Mouse (Mus musculus) hematopoietic stem cell, adult 5-6 weeks (primary cell): ENCODE measurements at regions not wholly inside any gene's neighbourhood (a gene's known extent, or its start where the extent isn't known, plus 50 kb on each side); places are given as distances from the start of the nearest gene placed in this dataset.
A peak's percentile ranks its signal among the peaks of the same experiment; 100 is the strongest.

ENCODE experiments used
- ATAC-seq, 2 experiments: fragments of 125-278 bp in 1 of 2; replicated peaks in 1 of 2; 2 replicates each; pipeline ENCODE4 v1.8.0; 2016 to 2017; ENCODE audit warnings: inconsistent platforms in 2 of 2, mild to moderate bottlenecking in 2 of 2, moderate number of reproducible peaks in 2 of 2, low read depth in 1 of 2, moderate TSS enrichment in 1 of 2; ENCODE audit not compliant: low FRiP score in 2 of 2, poor library complexity in 2 of 2, severe bottlenecking in 2 of 2, insufficient read depth in 1 of 2, low TSS enrichment in 1 of 2

DNA sequence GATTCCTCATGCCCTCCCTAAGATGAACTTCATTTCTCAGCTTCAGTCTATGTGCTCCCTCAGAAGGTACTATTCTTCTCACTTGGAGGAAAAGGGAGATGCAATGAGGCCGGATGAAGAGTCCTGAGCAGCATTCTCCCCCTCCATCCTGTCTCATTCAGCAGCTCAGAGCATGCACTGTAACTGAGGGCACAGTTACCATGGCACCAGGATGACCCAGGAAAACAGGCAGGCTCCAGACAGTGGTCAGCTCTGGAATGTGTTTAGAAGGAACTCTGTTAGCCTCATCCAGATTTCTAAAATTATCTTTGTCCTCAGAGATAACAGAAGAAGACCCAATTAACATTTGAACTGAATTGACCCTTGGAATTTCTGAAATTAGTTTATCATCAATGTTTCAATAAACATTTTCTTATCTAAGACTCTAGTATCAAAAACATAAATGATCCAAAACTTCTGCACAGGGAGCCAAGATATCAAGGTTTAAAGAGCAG is 148.1 kb upstream of the Slc24a5 start:
- no peak for ATAC-seq

GRCm38 (mm10) chr2:124920265-124920664 is 147.7 kb upstream of the Slc24a5 start:
- ATAC-seq = no peak

- peak; percentile 58 to 71; a peak in 2 of 4 replicates for ATAC-seq
Measured at GRCm38 (mm10) chr2:124927882-124928758, 139.8 kb upstream of the Slc24a5 start.

DNA sequence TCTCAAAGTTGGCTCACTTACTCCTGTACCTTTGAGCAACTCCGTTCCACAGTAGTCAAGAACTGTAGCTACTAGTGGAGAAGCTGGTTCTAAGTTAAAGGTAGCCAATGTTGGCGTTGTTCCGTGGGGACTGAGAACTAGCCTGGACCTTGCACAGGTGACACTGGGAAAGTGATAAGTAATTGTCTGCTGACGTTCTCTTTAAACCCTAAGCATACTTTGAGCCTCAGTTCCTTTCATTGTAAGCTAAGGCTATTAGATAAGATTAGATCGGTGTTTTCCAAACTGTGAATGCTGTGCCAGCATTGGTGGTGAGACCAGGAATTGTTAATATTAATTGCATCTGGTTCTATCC is 139.2 kb upstream of the Slc24a5 start:
- no peak for ATAC-seq

DNA sequence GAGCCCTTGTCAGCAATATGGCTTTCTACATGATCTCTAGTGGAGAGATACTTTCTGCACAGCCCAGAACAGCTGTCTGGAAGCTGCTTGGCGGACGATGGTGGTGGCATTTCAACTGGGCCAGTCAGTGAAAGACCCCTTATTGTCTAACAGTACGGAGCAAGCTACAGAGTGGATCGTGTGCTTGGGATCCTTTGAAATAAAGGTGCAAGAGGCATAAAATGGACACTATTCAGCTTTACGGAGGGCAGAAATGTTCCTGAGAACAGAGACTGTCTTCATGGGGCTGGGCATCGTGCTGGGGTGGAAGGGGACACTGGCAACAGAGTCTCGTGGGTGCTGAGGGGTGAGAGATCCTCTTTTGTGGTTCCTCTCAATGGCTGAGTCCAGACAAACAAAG is 137.2 kb upstream of the Slc24a5 start:
- no peak for ATAC-seq

DNA sequence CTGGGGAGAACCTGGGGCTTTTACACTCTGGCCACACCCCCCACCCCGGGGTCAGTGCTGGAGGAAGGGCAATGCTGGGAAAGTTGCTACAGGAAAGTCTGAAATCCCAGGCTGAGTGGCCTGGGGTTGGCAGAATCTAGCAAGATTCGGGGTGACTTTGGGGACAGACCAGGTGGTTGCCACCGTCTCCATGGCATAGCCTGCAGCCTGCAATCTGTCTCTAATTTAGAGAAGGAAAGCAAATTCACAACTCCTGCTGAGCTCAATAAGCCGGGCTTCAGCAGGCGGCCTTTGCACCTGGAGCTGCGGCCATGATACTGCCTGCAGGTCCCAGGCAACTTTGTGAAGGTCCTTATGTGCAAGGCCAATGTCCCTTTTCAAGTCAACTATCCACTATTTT is 135.4 kb upstream of the Slc24a5 start:
- ATAC-seq = no peak

DNA sequence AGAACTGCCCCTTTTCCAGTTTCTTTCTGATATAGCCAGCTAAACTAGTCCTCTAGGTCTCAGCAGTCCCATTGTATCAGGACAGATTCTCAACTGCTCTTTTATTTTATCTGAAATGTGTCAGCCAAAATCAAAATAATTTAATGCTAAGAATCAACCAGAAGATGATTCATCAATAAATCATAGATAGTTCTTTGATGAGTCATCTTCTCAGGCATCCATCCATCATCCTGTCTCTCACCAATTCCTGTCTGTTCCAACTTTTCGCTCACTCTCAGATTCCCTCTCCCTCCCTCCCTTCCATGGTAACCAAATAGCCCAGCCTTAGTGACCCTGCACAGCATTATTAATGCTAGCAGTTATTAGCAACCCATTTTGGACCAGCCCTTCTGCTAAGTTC is 134.0 kb upstream of the Slc24a5 start:
- ATAC-seq = no peak

DNA sequence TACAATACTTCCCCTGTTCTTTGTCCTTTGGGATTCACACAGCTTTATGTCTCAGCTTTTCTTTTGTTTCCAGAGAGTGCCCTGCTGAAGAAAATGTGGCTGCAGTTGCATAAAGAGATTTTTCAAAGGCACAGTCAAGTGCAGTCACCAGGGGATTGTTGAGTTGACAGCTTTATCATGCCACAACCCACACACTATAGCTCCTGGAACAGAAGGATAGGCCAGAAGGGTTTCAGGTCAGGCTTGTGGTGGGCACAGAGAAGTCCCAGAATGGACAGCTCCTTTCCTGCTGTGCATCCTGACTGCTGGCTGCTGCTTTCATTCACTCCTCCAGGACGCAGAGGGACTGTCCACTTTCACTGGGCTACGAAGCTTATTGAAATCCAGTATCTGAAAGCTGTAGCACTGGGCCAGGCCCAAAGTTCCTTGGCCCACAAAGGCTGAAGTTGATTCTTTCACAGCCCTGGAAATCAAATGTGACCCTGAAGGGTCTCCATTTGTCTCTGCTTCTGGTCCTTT is 119.6 kb upstream of the Slc24a5 start:
- no peak for ATAC-seq

GRCm38 (mm10) chr2:124948812-124949211 is 119.1 kb upstream of the Slc24a5 start:
- ATAC-seq = no peak

DNA sequence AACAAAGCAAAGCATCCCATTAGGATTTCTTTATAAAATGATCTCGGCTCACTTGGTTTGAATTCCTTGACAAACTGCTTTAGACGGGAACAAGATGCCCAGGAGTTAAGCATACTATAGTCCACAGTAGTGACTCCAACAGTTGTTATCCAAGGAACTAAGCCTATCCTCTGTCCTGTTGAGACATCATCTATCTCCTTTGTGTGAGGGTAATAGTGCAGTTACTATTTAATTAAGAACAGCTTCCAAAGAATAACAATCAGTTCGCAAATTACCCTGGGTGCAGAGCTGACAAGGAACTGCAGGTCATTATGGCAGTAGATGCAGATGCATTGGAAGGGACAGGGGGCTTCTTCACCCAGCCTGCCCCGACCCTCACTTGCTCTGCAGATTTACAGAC is 115.7 kb upstream of the Slc24a5 start:
- no peak for ATAC-seq

GRCm38 (mm10) chr2:124953015-124953414 is 114.9 kb upstream of the Slc24a5 start:
- no peak for ATAC-seq

GRCm38 (mm10) chr2:124955843-124956242 is 112.1 kb upstream of the Slc24a5 start:
- ATAC-seq = no peak

GRCm38 (mm10) chr2:124959431-124959830 is 108.5 kb upstream of the Slc24a5 start:
- no peak for ATAC-seq

DNA sequence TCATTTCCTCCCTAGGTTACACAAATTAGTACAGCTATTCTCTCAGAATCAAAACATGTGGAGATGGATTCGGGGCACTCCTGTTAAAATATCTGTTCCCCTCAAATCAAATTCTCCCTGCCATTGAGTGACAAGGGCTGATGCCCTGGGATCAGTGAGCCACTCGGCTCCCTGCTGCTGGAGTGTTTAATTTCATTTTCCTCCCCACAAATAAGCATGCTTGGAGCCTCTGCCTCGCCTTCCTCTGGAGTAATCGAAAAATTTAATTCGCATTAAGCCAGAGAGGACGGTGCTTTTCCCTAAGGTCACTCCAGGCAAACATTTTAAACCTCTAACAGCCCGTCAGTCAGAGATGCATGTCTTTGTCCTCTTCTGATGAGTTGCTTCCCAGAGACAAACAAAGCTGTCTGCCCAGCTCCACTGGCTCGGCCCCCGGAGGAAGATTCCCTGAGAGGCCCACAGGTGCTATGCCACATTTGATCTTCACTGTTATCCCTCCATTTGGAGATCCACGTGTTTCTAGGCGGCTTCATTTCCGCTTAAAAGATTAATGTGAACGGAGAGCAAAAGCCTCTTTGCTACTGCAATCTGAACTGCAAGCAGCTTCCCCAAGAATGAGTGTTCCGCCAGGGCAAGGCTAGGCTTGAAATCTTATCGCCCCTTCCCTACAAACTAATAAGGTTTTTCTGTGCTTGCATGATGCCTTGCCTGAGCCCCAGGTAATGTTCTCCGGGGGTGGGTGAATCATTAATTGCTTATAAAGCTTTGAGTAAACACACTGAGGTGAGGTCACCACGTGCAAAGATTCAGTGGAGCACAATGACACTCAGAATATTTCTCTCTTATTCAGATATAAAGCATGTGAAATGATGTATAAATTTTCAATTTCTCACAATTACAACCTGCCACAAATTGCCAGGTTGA is 95.8 kb upstream of the Slc24a5 start:
- ATAC-seq = no peak

DNA sequence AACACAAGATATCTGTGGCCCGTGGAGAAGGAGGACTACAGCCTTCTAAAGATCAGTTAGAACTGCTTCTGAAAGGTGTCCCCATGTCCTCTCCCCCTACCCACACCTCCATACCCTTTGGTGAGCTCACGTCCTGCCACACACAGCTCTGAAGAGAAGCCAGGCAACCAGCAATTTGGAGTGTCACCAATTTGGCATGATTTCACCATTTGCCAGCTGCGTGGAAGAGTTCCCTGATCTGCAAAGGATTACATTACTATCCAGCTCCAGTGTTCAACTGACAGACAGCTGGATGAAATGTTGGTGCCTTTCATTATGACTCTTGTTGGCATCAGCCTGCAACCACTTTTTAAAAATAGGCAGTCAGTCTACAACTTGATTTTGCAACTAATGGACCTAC is 92.8 kb upstream of the Slc24a5 start:
- no peak for ATAC-seq

DNA sequence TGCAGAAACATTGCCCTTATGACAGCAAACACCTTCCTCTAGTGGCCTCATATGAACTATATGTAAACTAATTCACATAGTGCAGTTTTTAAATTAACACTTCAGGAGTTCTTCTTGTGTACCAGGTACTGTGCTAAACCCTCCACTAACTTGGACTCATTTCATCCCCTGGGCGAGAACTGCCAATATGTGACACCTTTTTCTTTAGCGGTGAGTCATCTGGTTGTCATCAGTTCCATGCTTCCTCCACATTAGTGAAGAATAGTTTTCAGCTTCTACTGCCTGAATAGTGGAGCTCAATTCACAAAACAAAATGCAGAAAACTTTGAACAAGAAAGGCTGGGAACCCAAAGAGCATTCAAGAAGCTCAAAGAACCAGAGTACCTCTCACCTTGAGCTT is 76.9 kb upstream of the Slc24a5 start:
- ATAC-seq = no peak

GRCm38 (mm10) chr2:125015007-125015406 is 52.9 kb upstream of the Slc24a5 start:
- no peak; a peak in 1 of 4 replicates for ATAC-seq

GRCm38 (mm10) chr2:125016946-125017345 is 51.0 kb upstream of the Slc24a5 start:
- ATAC-seq = no peak
